Mouse (Mus musculus): ENCODE measurements around the gene Plod3. TPM values are rescaled to one million over a fixed set of nuclear protein-coding genes. Genes with fewer than 3 reads are reported as not detected.
"Not testable (repeated sequence)": the region's sequence is repeated elsewhere in the genome, so short reads cannot be mapped to it uniquely, and the experiment has no call there.

The Plod3 gene
- 16.4 and 17.2 TPM in 2 replicates for polyA plus RNA-seq (2015; fragmentation: Nextera tagmentation; extraction: Ambion mirVana)

- peak within 1 kb of the TSS; percentile 89 for H3K27ac ChIP-seq (replicated peaks)
- ATAC-seq (ENCODE audit: low FRiP score, low TSS enrichment): peak; percentile 93
- peak within 1 kb of the TSS; percentile 84 for H3K9ac ChIP-seq (ENCODE audit: low read length)
- no peaks in the 10 kb centered on the region for H3K27me3 ChIP-seq (ENCODE audit: control insufficient read depth, insufficient read depth, low read length)
- under 1% methylated on average over 26 of the region's 26 CpGs for WGBS
- peak within 1 kb of the TSS; percentile 92 for H3K4me3 ChIP-seq (ENCODE audit: low read depth, low read length)
- DNase-seq (ENCODE audit: low spot score): peak; percentile 96
- no peaks in the 10 kb centered on the region for H3K9me3 ChIP-seq (ENCODE audit: control insufficient read depth, low read length)
- H3K4me1 ChIP-seq (replicated peaks; ENCODE audit: control insufficient read depth, insufficient read depth): 0 out of 2 replicates have a peak, but pooled peaks cover 2% of the 10 kb centered on the region
- peak within 1 kb of the TSS; percentile 93 for H3K4me2 ChIP-seq (replicated peaks; ENCODE audit: low read depth)
- peaks cover 16% of the 10 kb centered on the region for H3K36me3 ChIP-seq (ENCODE audit: control insufficient read depth, insufficient read depth, low read length)
- TF ChIP-seq EP300 (optimal IDR thresholded peaks at IDR 0.05) (no peak), CTCF (IDR thresholded peaks at IDR 0.05; ENCODE audit: low read depth) (no peak; the same call in 1 of the 2 replicates)
These were observed at the start of gene Plod3 for GRCm38 (mm10) chr5:136986695-136987137. Gene Plod3, plus strand, starts transcription at chr5:136987019.

- no peak overlapping the region for H3K9ac ChIP-seq (ENCODE audit: low read length)
- no peak overlapping the region for H3K4me3 ChIP-seq (ENCODE audit: low read depth, low read length)
- TF ChIP-seq EP300 (optimal IDR thresholded peaks at IDR 0.05) (no peak), CTCF (IDR thresholded peaks at IDR 0.05; ENCODE audit: low read depth) (no peak)
- no peak for DNase-seq (ENCODE audit: low spot score)
- no peaks in the 10 kb centered on the region for H3K27me3 ChIP-seq (ENCODE audit: control insufficient read depth, insufficient read depth, low read length)
- H3K9me3 ChIP-seq (ENCODE audit: control insufficient read depth, low read length): no peaks in the 10 kb centered on the region
- no peak overlapping the region for H3K27ac ChIP-seq (replicated peaks)
- H3K4me2 ChIP-seq (replicated peaks; ENCODE audit: low read depth): no peak overlapping the region
- H3K36me3 ChIP-seq (ENCODE audit: control insufficient read depth, insufficient read depth, low read length): no peaks in the 10 kb centered on the region
- H3K4me1 ChIP-seq (replicated peaks; ENCODE audit: control insufficient read depth, insufficient read depth): no peaks in the 10 kb centered on the region
- no peak for ATAC-seq (ENCODE audit: low FRiP score, low TSS enrichment)
- 88% methylated on average over 5 of the region's 5 CpGs for WGBS
These were observed 49.2 kb upstream of the Plod3 start for GRCm38 (mm10) chr5:136937621-136938020.

GRCm38 (mm10) chr5:136939284-136939683 lies 47.5 kb upstream of the Plod3 start:
- Histone ChIP-seq H3K4me3 (ENCODE audit: low read depth, low read length) (no peak overlapping the region), H3K4me2 (replicated peaks; ENCODE audit: low read depth) (no peak overlapping the region), H3K36me3 (ENCODE audit: control insufficient read depth, insufficient read depth, low read length) (no peaks in the 10 kb centered on the region), H3K27ac (replicated peaks) (no peak overlapping the region), H3K9ac (ENCODE audit: low read length) (no peak overlapping the region), H3K27me3 (ENCODE audit: control insufficient read depth, insufficient read depth, low read length) (no peaks in the 10 kb centered on the region), H3K9me3 (ENCODE audit: control insufficient read depth, low read length) (no peaks in the 10 kb centered on the region), H3K4me1 (replicated peaks; ENCODE audit: control insufficient read depth, insufficient read depth) (no peaks in the 10 kb centered on the region)
- TF ChIP-seq CTCF (IDR thresholded peaks at IDR 0.05; ENCODE audit: low read depth): peak; percentile 61
- TF ChIP-seq EP300 (optimal IDR thresholded peaks at IDR 0.05): no peak
- ATAC-seq (ENCODE audit: low FRiP score, low TSS enrichment): no peak
- WGBS: 70% methylated on average over 7 of the region's 7 CpGs
- DNase-seq (ENCODE audit: low spot score): no peak

- not testable (repeated sequence) for DNase-seq (ENCODE audit: low spot score); H3K4me1 ChIP-seq (replicated peaks; ENCODE audit: control insufficient read depth, insufficient read depth); H3K27me3 ChIP-seq (ENCODE audit: control insufficient read depth, insufficient read depth, low read length); H3K36me3 ChIP-seq (ENCODE audit: control insufficient read depth, insufficient read depth, low read length); H3K9ac ChIP-seq (ENCODE audit: low read length); H3K4me2 ChIP-seq (replicated peaks; ENCODE audit: low read depth); H3K4me3 ChIP-seq (ENCODE audit: low read depth, low read length); H3K27ac ChIP-seq (replicated peaks); H3K9me3 ChIP-seq (ENCODE audit: control insufficient read depth, low read length); ATAC-seq (ENCODE audit: low FRiP score, low TSS enrichment)
- 61% methylated on average over 6 of the region's 6 CpGs for WGBS
These were observed 46.8 kb upstream of the Plod3 start for GRCm38 (mm10) chr5:136940029-136940428.

GRCm38 (mm10) chr5:136940845-136941560 lies 45.8 kb upstream of the Plod3 start:
- 82% methylated on average over 12 of the region's 12 CpGs for WGBS
- Histone ChIP-seq H3K27me3 (ENCODE audit: control insufficient read depth, insufficient read depth, low read length) (no peaks in the 10 kb centered on the region), H3K27ac (replicated peaks) (no peak overlapping the region), H3K9ac (ENCODE audit: low read length) (no peak overlapping the region), H3K4me1 (replicated peaks; ENCODE audit: control insufficient read depth, insufficient read depth) (no peaks in the 10 kb centered on the region), H3K36me3 (ENCODE audit: control insufficient read depth, insufficient read depth, low read length) (no peaks in the 10 kb centered on the region), H3K4me3 (ENCODE audit: low read depth, low read length) (no peak overlapping the region), H3K4me2 (replicated peaks; ENCODE audit: low read depth) (no peak overlapping the region), H3K9me3 (ENCODE audit: control insufficient read depth, low read length) (no peaks in the 10 kb centered on the region)
- no peak for TF ChIP-seq CTCF (IDR thresholded peaks at IDR 0.05; ENCODE audit: low read depth)
- TF ChIP-seq EP300 (optimal IDR thresholded peaks at IDR 0.05): no peak
- ATAC-seq (ENCODE audit: low FRiP score, low TSS enrichment) (no peak), DNase-seq (ENCODE audit: low spot score) (no peak)

GRCm38 (mm10) chr5:136942781-136943180 lies 44.0 kb upstream of the Plod3 start:
- Histone ChIP-seq H3K36me3 (ENCODE audit: control insufficient read depth, insufficient read depth, low read length) (no peaks in the 10 kb centered on the region), H3K4me3 (ENCODE audit: low read depth, low read length) (no peak overlapping the region), H3K27me3 (ENCODE audit: control insufficient read depth, insufficient read depth, low read length) (no peaks in the 10 kb centered on the region), H3K4me1 (replicated peaks; ENCODE audit: control insufficient read depth, insufficient read depth) (no peaks in the 10 kb centered on the region), H3K4me2 (replicated peaks; ENCODE audit: low read depth) (no peak overlapping the region), H3K27ac (replicated peaks) (no peak overlapping the region), H3K9me3 (ENCODE audit: control insufficient read depth, low read length) (no peaks in the 10 kb centered on the region), H3K9ac (ENCODE audit: low read length) (no peak overlapping the region)
- TF ChIP-seq EP300 (optimal IDR thresholded peaks at IDR 0.05): no peak
- TF ChIP-seq CTCF (IDR thresholded peaks at IDR 0.05; ENCODE audit: low read depth): no peak
- ATAC-seq (ENCODE audit: low FRiP score, low TSS enrichment): no peak
- 52% methylated on average over 3 of the region's 3 CpGs for WGBS
- DNase-seq (ENCODE audit: low spot score): no peak

All from stomach, postnatal 0 days (tissue).